7 mouse cellular contexts compared by ENCODE assay signal in genomic region chr10:128377940-128378448, GRCm38 (mm10). TPM values are rescaled to one million over a fixed set of nuclear protein-coding genes. Genes with fewer than 3 reads are reported as not detected.
DNase-seq lines count a peak whose midpoint lies in the region; ATAC-seq lines count a peak whose summit lies in the region.

No protein-coding gene starts in this region.

- no peaks in the 10 kb centered on the region for H3K27me3 ChIP-seq in megakaryocyte, embryonic 14.5 days (replicated peaks)
- no peaks in the 10 kb centered on the region for H3K27me3 ChIP-seq in forebrain, embryonic 13.5 days
- no peaks in the 10 kb centered on the region for H3K27me3 ChIP-seq in limb, embryonic 13.5 days
- no peaks in the 10 kb centered on the region for H3K27me3 ChIP-seq in stomach, embryonic 15.5 days (replicated peaks)

- no peaks in the 10 kb centered on the region for H3K9me3 ChIP-seq in megakaryocyte, embryonic 14.5 days
- H3K9me3 ChIP-seq in forebrain, embryonic 13.5 days (replicated peaks), result no peaks in the 10 kb centered on the region
- no peaks in the 10 kb centered on the region for H3K9me3 ChIP-seq in limb, embryonic 13.5 days
- no peaks in the 10 kb centered on the region for H3K9me3 ChIP-seq in stomach, embryonic 15.5 days

- 49% methylated on average over 14 of the region's 14 CpGs for WGBS in forebrain, embryonic 13.5 days
- WGBS in limb, embryonic 13.5 days, result 54% methylated on average over 14 of the region's 14 CpGs
- 51% methylated on average over 14 of the region's 14 CpGs for WGBS in stomach, embryonic 15.5 days

- H3K4me1 ChIP-seq in megakaryocyte, embryonic 14.5 days, result peaks cover 39% of the 10 kb centered on the region
- peaks cover 27% of the 10 kb centered on the region for H3K4me1 ChIP-seq in forebrain, embryonic 13.5 days
- peaks cover 18% of the 10 kb centered on the region for H3K4me1 ChIP-seq in limb, embryonic 13.5 days
- H3K4me1 ChIP-seq in stomach, embryonic 15.5 days, result peaks cover 19% of the 10 kb centered on the region

- H3K36me3 ChIP-seq in megakaryocyte, embryonic 14.5 days (replicated peaks; ENCODE audit: low read length), result peaks cover 47% of the 10 kb centered on the region
- H3K36me3 ChIP-seq in forebrain, embryonic 13.5 days (ENCODE audit: poor library complexity, severe bottlenecking), result peaks cover 46% of the 10 kb centered on the region
- peaks cover 47% of the 10 kb centered on the region for H3K36me3 ChIP-seq in limb, embryonic 13.5 days
- H3K36me3 ChIP-seq in stomach, embryonic 15.5 days, result peaks cover 31% of the 10 kb centered on the region; the same call in 1 of the 2 replicates

- ATAC-seq in megakaryocyte, adult 5-6 weeks (ENCODE audit: poor library complexity, severe bottlenecking), result no peak
- ATAC-seq in forebrain, embryonic 13.5 days, result no peak
- ATAC-seq in limb, embryonic 13.5 days (ENCODE audit: low FRiP score, low read depth), result no peak
- no peak for ATAC-seq in stomach, embryonic 15.5 days (ENCODE audit: insufficient read depth, low FRiP score, low read depth)

- H3K9ac ChIP-seq in forebrain, embryonic 13.5 days, result peak overlapping the region; percentile 99
- peak overlapping the region; percentile 99 for H3K9ac ChIP-seq in limb, embryonic 13.5 days
- H3K9ac ChIP-seq in stomach, embryonic 15.5 days, result peak overlapping the region; percentile 70

- H3K4me3 ChIP-seq in megakaryocyte, embryonic 14.5 days (replicated peaks), result peak overlapping the region; percentile 96
- H3K4me3 ChIP-seq in forebrain, embryonic 13.5 days, result peak overlapping the region; percentile 97
- peak overlapping the region; percentile 91 for H3K4me3 ChIP-seq in limb, embryonic 13.5 days
- H3K4me3 ChIP-seq in stomach, embryonic 15.5 days (replicated peaks), result peak overlapping the region; percentile 61

- peak overlapping the region; percentile 75 for H3K4me2 ChIP-seq in forebrain, embryonic 13.5 days
- peak overlapping the region; percentile 85 for H3K4me2 ChIP-seq in limb, embryonic 13.5 days (replicated peaks)
- H3K4me2 ChIP-seq in stomach, embryonic 15.5 days, result peak overlapping the region; percentile 68

- no peak for DNase-seq in cerebellum, postnatal 36 days
- no peak for DNase-seq in thymus, postnatal 4 days

- peak overlapping the region; percentile 94 for H3K27ac ChIP-seq in forebrain, embryonic 13.5 days
- H3K27ac ChIP-seq in limb, embryonic 13.5 days, result peak overlapping the region; percentile 98; the same call in 1 of the 2 replicates
- H3K27ac ChIP-seq in stomach, embryonic 15.5 days, result peak overlapping the region; percentile 91; the same call in 1 of the 2 replicates

RNA-seq across cellular contexts. Expression of gene Ankrd52, which starts 1.1 kb away (rescaled TPM):
- polyA plus RNA-seq in megakaryocyte, embryonic 14.5 days (2012; ENCODE audit: insufficient read depth, low replicate concordance), result 18.3 and 19.7 TPM in 2 replicates
- 35.2 and 37.0 TPM in 2 replicates for total RNA-seq in megakaryocyte, adult 5-6 weeks (2015)
- 9.3 and 13.7 TPM in 2 replicates for total RNA-seq in megakaryocyte, adult 5-6 weeks (2017)
- polyA plus RNA-seq in forebrain, embryonic 13.5 days (2015; fragmentation: Nextera tagmentation; extraction: Ambion mirVana), result 12.0 and 14.6 TPM in 2 replicates
- polyA plus RNA-seq in limb, embryonic 13.5 days (2015; fragmentation: Nextera tagmentation; extraction: Ambion mirVana), result 11.7 and 12.9 TPM in 2 replicates
- polyA plus RNA-seq in stomach, embryonic 15.5 days (2015; fragmentation: Nextera tagmentation; extraction: Ambion mirVana), result 12.8 and 15.8 TPM in 2 replicates

RNA-seq across cellular contexts. Expression of gene Coq10a, which starts 9.2 kb away (rescaled TPM):
- polyA plus RNA-seq in megakaryocyte, embryonic 14.5 days (2012; ENCODE audit: insufficient read depth, low replicate concordance), result 5.0 and 18.0 TPM in 2 replicates
- 22.6 and 24.4 TPM in 2 replicates for total RNA-seq in megakaryocyte, adult 5-6 weeks (2015)
- 14.1 and 19.2 TPM in 2 replicates for total RNA-seq in megakaryocyte, adult 5-6 weeks (2017)
- polyA plus RNA-seq in forebrain, embryonic 13.5 days (2015; fragmentation: Nextera tagmentation; extraction: Ambion mirVana), result 16.4 and 22.8 TPM in 2 replicates
- polyA plus RNA-seq in limb, embryonic 13.5 days (2015; fragmentation: Nextera tagmentation; extraction: Ambion mirVana), result 14.8 and 15.3 TPM in 2 replicates
- polyA plus RNA-seq in stomach, embryonic 15.5 days (2015; fragmentation: Nextera tagmentation; extraction: Ambion mirVana), result 14.0 and 14.5 TPM in 2 replicates

RNA-seq across cellular contexts. Expression of gene Slc39a5, which starts 23.0 kb away (rescaled TPM):
- polyA plus RNA-seq in megakaryocyte, embryonic 14.5 days (2012; ENCODE audit: insufficient read depth, low replicate concordance), result not detected in 2 replicates
- not detected in 2 replicates for total RNA-seq in megakaryocyte, adult 5-6 weeks (2015)
- total RNA-seq in megakaryocyte, adult 5-6 weeks (2017), result not detected in 2 replicates
- 0.18 TPM in 1 of 2 replicates, not detected in the other for polyA plus RNA-seq in forebrain, embryonic 13.5 days (2015; fragmentation: Nextera tagmentation; extraction: Ambion mirVana)
- 0.28 and 0.38 TPM in 2 replicates for polyA plus RNA-seq in limb, embryonic 13.5 days (2015; fragmentation: Nextera tagmentation; extraction: Ambion mirVana)
- 34.5 and 39.4 TPM in 2 replicates for polyA plus RNA-seq in stomach, embryonic 15.5 days (2015; fragmentation: Nextera tagmentation; extraction: Ambion mirVana)

RNA-seq across cellular contexts. Expression of gene Nabp2, which starts 33.3 kb away (rescaled TPM):
- 458 and 1,055 TPM in 2 replicates for polyA plus RNA-seq in megakaryocyte, embryonic 14.5 days (2012; ENCODE audit: insufficient read depth, low replicate concordance)
- 76.8 and 79.3 TPM in 2 replicates for total RNA-seq in megakaryocyte, adult 5-6 weeks (2015)
- 54.3 and 59.1 TPM in 2 replicates for total RNA-seq in megakaryocyte, adult 5-6 weeks (2017)
- polyA plus RNA-seq in forebrain, embryonic 13.5 days (2015; fragmentation: Nextera tagmentation; extraction: Ambion mirVana), result 153 and 156 TPM in 2 replicates
- polyA plus RNA-seq in limb, embryonic 13.5 days (2015; fragmentation: Nextera tagmentation; extraction: Ambion mirVana), result 60.6 and 61.4 TPM in 2 replicates
- 66.3 and 81.0 TPM in 2 replicates for polyA plus RNA-seq in stomach, embryonic 15.5 days (2015; fragmentation: Nextera tagmentation; extraction: Ambion mirVana)

RNA-seq across cellular contexts. Expression of gene Rnf41, which starts 33.5 kb away (rescaled TPM):
- polyA plus RNA-seq in megakaryocyte, embryonic 14.5 days (2012; ENCODE audit: insufficient read depth, low replicate concordance), result 17.0 and 19.5 TPM in 2 replicates
- 16.4 and 17.6 TPM in 2 replicates for total RNA-seq in megakaryocyte, adult 5-6 weeks (2015)
- 24.6 and 26.1 TPM in 2 replicates for total RNA-seq in megakaryocyte, adult 5-6 weeks (2017)
- polyA plus RNA-seq in forebrain, embryonic 13.5 days (2015; fragmentation: Nextera tagmentation; extraction: Ambion mirVana), result 76.4 and 83.9 TPM in 2 replicates
- polyA plus RNA-seq in limb, embryonic 13.5 days (2015; fragmentation: Nextera tagmentation; extraction: Ambion mirVana), result 42.3 and 43.3 TPM in 2 replicates
- polyA plus RNA-seq in stomach, embryonic 15.5 days (2015; fragmentation: Nextera tagmentation; extraction: Ambion mirVana), result 33.2 and 35.4 TPM in 2 replicates

Comparison
In these comparisons a context has a peak if more than half of its experiments do, and no peak if none do; other contexts are left out.
1. RNA of gene Slc39a5, which starts 23.0 kb away (polyA plus RNA-seq): 34.5 to 39.4 TPM in stomach, embryonic 15.5 days; 0.28 to 0.38 TPM in limb, embryonic 13.5 days, not detected in megakaryocyte, embryonic 14.5 days and 0.18 TPM in forebrain, embryonic 13.5 days; every median in the first group is over 10 times any median in the second.
2. Peak in every context shown above with its lines, with median percentiles within 50 percentile points of each other: H3K4me3 ChIP-seq, H3K27ac ChIP-seq, H3K4me2 ChIP-seq and H3K9ac ChIP-seq.